Mouse (Mus musculus): Measurements from ENCODE around the gene Zfp740. TPM values are rescaled to one million over a fixed set of nuclear protein-coding genes. Genes with fewer than 3 reads are reported as not detected.
A peak's percentile ranks its signal among the peaks of the same experiment; 100 is the strongest.

Zfp740 gene
- total and polyA plus RNA-seq, 3 experiments, result 32.1 to 46.1 (median 37.4) TPM

DNA sequence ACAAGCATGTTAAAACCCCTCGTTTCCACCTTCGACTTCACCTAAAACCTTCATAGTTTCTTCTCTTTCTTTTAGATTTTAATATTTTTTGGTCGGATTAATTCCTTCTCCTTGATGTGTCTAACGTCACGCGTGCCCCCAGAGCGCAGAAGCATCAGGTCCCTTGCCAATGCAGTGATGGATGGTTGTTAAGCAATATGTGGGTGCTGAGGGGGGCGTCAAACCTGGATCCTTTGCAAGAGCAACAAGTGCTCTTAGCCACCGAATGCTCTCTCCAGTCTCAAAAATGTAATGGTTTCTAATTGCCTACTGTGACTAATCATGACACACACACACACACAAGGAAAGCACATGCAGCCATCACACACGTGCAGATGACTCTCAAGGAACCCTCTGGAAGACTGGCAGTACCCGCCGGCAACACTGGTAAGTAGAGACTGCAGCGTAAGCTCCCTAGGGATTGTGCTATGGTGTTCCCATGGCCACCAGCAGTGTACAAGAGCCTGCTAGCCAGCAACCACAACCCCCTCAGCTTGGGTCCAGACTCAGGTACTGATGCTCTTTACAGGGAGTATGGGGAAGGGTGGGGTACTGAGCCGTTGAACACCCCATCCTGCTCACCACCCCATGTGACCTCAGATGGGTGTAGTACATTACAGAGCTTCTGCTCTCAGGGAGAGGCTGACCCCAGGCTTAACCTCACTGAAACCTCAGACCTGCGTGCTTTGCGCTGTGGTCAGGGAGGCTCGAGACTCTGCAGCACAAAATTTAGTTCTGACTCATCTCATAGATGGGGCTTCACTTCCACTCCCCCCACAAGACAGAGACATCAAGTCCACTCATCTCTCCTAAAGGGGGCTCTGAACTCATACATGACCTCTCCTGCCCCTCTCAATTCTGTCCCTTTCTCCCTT, 27.6 kb downstream of the Zfp740 start:
- Histone ChIP-seq H3K27me3 (replicated peaks) (peaks cover 2% of the 10 kb centered on the region), H3K9me3 (replicated peaks; ENCODE audit: low read length) (peaks cover 4% of the 10 kb centered on the region), H3K36me3 (replicated peaks in 1 of 2; ENCODE audit: control insufficient read depth in 1 of 2, insufficient read depth in 1 of 2, low read length in 1 of 2) (no peaks in the 10 kb centered on the region), H3K4me3 (replicated peaks in 1 of 3; ENCODE audit: low read depth in 2 of 3, low read length in 2 of 3, poor library complexity in 1 of 3) (peak overlapping the region in 1 of 3 experiments; percentile 49), H3K9ac (ENCODE audit: insufficient read depth, low read depth) (no peak overlapping the region), H3K4me2 (ENCODE audit: insufficient read depth, low read depth, poor library complexity, severe bottlenecking) (peak overlapping the region; percentile 52), H3K4me1 (ENCODE audit: control insufficient read depth in 1 of 2, insufficient read depth in 2 of 2) (peaks cover 32 to 56% of the 10 kb centered on the region in 2 experiments), H3K79me2 (replicated peaks; ENCODE audit: control insufficient read depth, extremely low read depth, insufficient read depth, poor library complexity, severe bottlenecking) (no peaks in the 10 kb centered on the region), H3K27ac (ENCODE audit: insufficient read depth, low read depth) (no peak overlapping the region)
- dilution Hi-C loops (cut with MboI; ENCODE audit: extremely low pct_ligation_motif_present, extremely low pct_unique_long_range_greater_than_20kb, low sequenced_read_pairs), result no loop called here
- DNase-seq (ENCODE audit: extremely low read depth), result peak; percentile 44
- no peak for TF ChIP-seq CTCF (conservative IDR thresholded peaks at IDR 0.05 in 1 of 2, IDR thresholded peaks at IDR 0.05 in 1 of 2; ENCODE audit: low read depth in 2 of 2, low read length in 2 of 2)
- TF ChIP-seq ZKSCAN1 (IDR thresholded peaks at IDR 0.05; ENCODE audit: borderline replicate concordance, low read depth, low read length), result no peak
- peak; percentile 53; the same call in 1 of the 2 replicates for TF ChIP-seq MYC (IDR thresholded peaks at IDR 0.05; ENCODE audit: low read depth, low read length)
- peak; percentile 54; the same call in 1 of the 2 replicates for TF ChIP-seq TCF12 (IDR thresholded peaks at IDR 0.05; ENCODE audit: low read depth, low read length)
- peak; percentile 77 for TF ChIP-seq BHLHE40 (IDR thresholded peaks at IDR 0.05; ENCODE audit: low read depth, low read length)
- TF ChIP-seq ETS1 (conservative IDR thresholded peaks at IDR 0.05; ENCODE audit: low read depth, low read length), result peak; percentile 42
- TF ChIP-seq JUND (conservative IDR thresholded peaks at IDR 0.05; ENCODE audit: low read depth, low read length), result peak; percentile 33; the same call in 1 of the 2 replicates
- peak; percentile 27; the same call in 1 of the 2 replicates for TF ChIP-seq JUN (IDR thresholded peaks at IDR 0.05; ENCODE audit: insufficient read depth, low read depth, low read length)
- TF ChIP-seq MEF2A (IDR thresholded peaks at IDR 0.05; ENCODE audit: borderline replicate concordance, low read depth, low read length), result peak; percentile 32; the same call in 1 of the 2 replicates
- TF ChIP-seq EP300 (IDR thresholded peaks at IDR 0.05; ENCODE audit: low read length), result peak; percentile 53; the same call in 1 of the 2 replicates
- no peak for TF ChIP-seq POLR2A (IDR thresholded peaks at IDR 0.05; ENCODE audit: low read depth, low read length)
- TF ChIP-seq SIN3A (IDR thresholded peaks at IDR 0.05; ENCODE audit: low read length), result peak; percentile 58; the same call in 1 of the 2 replicates
- no peak for TF ChIP-seq RAD21 (IDR thresholded peaks at IDR 0.05; ENCODE audit: low read depth, low read length)
- 0 out of 2 replicates have a peak, but pooled peaks have one; percentile 69 for TF ChIP-seq MAZ (IDR thresholded peaks at IDR 0.05; ENCODE audit: low read depth, low read length)
- TF ChIP-seq TBP (conservative IDR thresholded peaks at IDR 0.05; ENCODE audit: low read depth, low read length), result no peak
- TF ChIP-seq E2F4 (IDR thresholded peaks at IDR 0.05; ENCODE audit: insufficient replicate concordance, low read depth, low read length), result no peak
- 0 out of 2 replicates have a peak, but pooled peaks have one; percentile 38 for TF ChIP-seq MAX (IDR thresholded peaks at IDR 0.05; ENCODE audit: low read length)
- TF ChIP-seq MXI1 (IDR thresholded peaks at IDR 0.05; ENCODE audit: low read depth, low read length), result peak; percentile 42; the same call in 1 of the 2 replicates
- no peak for TF ChIP-seq ZMIZ1 (IDR thresholded peaks at IDR 0.05; ENCODE audit: low read depth, low read length)
- TF ChIP-seq KAT2A (IDR thresholded peaks at IDR 0.05; ENCODE audit: insufficient replicate concordance, low read length), result no peak
- peak; percentile 84 for TF ChIP-seq IRF4 (IDR thresholded peaks at IDR 0.05; ENCODE audit: low read depth, low read length)
- 0 out of 2 replicates have a peak, but pooled peaks have one; percentile 23 for TF ChIP-seq USF1 (IDR thresholded peaks at IDR 0.05; ENCODE audit: low read depth, low read length)
- TF ChIP-seq GABPA (IDR thresholded peaks at IDR 0.05; ENCODE audit: insufficient replicate concordance, low read depth, low read length), result no peak
- in situ Hi-C loops (cut with MboI; ENCODE audit: low pct_ligation_motif_present, low pct_unique_long_range_greater_than_20kb, low sequenced_read_pairs), result no loop called here

Measured in CH12.LX (cell line).